Mouse (Mus musculus) liver, postnatal 0 days (tissue): ENCODE measurements around the gene Lifr.

ENCODE experiments used
- CTCF ChIP-seq: sonication (generic); IDR thresholded peaks from 2 replicates; pipeline ENCODE4 v1.5.1; 2016; ENCODE audit warnings: antibody characterized with exemption, low read depth
- EP300 ChIP-seq: IDR thresholded peaks from 2 replicates; pipeline ENCODE4 v1.6.1; 2016; ENCODE audit warnings: antibody characterized with exemption, low read depth, mild to moderate bottlenecking

DNA sequence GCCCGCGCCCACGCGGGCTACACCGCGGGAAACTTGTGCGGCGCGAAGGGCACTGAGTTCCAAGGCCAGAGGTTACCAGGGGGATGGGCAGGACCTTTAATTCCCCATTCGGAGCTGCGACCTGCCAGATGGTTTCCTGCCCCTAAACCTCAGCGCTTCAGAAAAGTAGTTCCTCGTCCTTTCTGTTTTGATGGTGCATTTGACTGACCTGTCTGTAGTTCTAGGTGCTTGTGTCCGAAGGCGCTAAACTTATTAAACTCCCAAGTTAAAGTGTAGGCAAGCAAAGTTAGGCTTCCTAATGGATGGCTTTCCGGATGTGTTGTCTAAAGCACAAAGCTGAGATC is 39.5 kb downstream of the Lifr start:
- TF ChIP-seq CTCF = no peak
- no peak for TF ChIP-seq EP300
